Mouse (Mus musculus) gastrocnemius, adult 8-10 months (tissue): ENCODE measurements at regions not wholly inside any gene's neighbourhood (a gene's known extent, or its start where the extent isn't known, plus 50 kb on each side); places are given as distances from the start of the nearest gene placed in this dataset.

Experiments
- DNase-seq, 2 experiments: peaks; one replicate each; pipeline ENCODE4 v3.0.0; 2022; ENCODE audit warnings: low spot score in 2 of 2

- DNase-seq: no peak
Measured at GRCm38 (mm10) chr2:21129621-21130020, 75.5 kb downstream of the Enkur start.

- DNase-seq: no peak
Measured at GRCm38 (mm10) chr2:21126531-21126930, 78.6 kb downstream of the Enkur start.

- DNase-seq: no peak
Measured at GRCm38 (mm10) chr2:21122421-21122820, 82.7 kb downstream of the Enkur start.

GRCm38 (mm10) chr2:21121663-21122062 is 83.5 kb downstream of the Enkur start:
- DNase-seq: no peak

GRCm38 (mm10) chr2:21116817-21117216 is 88.3 kb downstream of the Enkur start:
- no peak for DNase-seq

GRCm38 (mm10) chr2:21111527-21111926 is 93.6 kb downstream of the Enkur start:
- no peak for DNase-seq

GRCm38 (mm10) chr2:21100248-21100808 is 104.8 kb downstream of the Enkur start:
- no peak for DNase-seq

- no peak for DNase-seq
Measured at GRCm38 (mm10) chr2:21091058-21091971, 113.8 kb downstream of the Enkur start.

- DNase-seq: no peak
Measured at GRCm38 (mm10) chr2:21085517-21085916, 116.8 kb upstream of the Arhgap21 start.

GRCm38 (mm10) chr2:21067292-21067850 is 98.7 kb upstream of the Arhgap21 start:
- no peak for DNase-seq

GRCm38 (mm10) chr2:21060347-21060650 is 91.6 kb upstream of the Arhgap21 start:
- no peak for DNase-seq

- no peak for DNase-seq
Measured at GRCm38 (mm10) chr2:21059618-21060346, 91.1 kb upstream of the Arhgap21 start.

GRCm38 (mm10) chr2:21058940-21059339 is 90.3 kb upstream of the Arhgap21 start:
- DNase-seq: no peak

- DNase-seq: no peak
Measured at GRCm38 (mm10) chr2:21056450-21057210, 87.9 kb upstream of the Arhgap21 start.

- no peak for DNase-seq
Measured at GRCm38 (mm10) chr2:21055416-21055815, 86.7 kb upstream of the Arhgap21 start.

- no peak for DNase-seq
Measured at GRCm38 (mm10) chr2:21054325-21055082, 85.8 kb upstream of the Arhgap21 start.

GRCm38 (mm10) chr2:21053596-21053995 is 84.9 kb upstream of the Arhgap21 start:
- DNase-seq: no peak

- DNase-seq: no peak
Measured at GRCm38 (mm10) chr2:21048996-21049395, 80.3 kb upstream of the Arhgap21 start.

- DNase-seq: no peak
Measured at GRCm38 (mm10) chr2:21048226-21048625, 79.5 kb upstream of the Arhgap21 start.

- no peak for DNase-seq
Measured at GRCm38 (mm10) chr2:21046503-21047116, 77.9 kb upstream of the Arhgap21 start.
